Mouse (Mus musculus): Measurements from ENCODE around the gene Vti1a.

GRCm38 (mm10) chr19:55548206-55548605 lies 232.1 kb downstream of the Vti1a start:
- TF ChIP-seq CTCF (IDR thresholded peaks at IDR 0.05; ENCODE audit: low read depth, low read length) (no peak), POLR2AphosphoS5 (IDR thresholded peaks at IDR 0.05; ENCODE audit: insufficient replicate concordance, low read depth, low read length) (no peak), GATA1 (IDR thresholded peaks at IDR 0.05; ENCODE audit: borderline replicate concordance, low read length) (no peak), TAL1 (conservative IDR thresholded peaks at IDR 0.05; ENCODE audit: low read depth, low read length) (no peak), GATA2 (IDR thresholded peaks at IDR 0.05; ENCODE audit: borderline replicate concordance, low read depth, low read length) (no peak)
